In the genomic region with DNA sequence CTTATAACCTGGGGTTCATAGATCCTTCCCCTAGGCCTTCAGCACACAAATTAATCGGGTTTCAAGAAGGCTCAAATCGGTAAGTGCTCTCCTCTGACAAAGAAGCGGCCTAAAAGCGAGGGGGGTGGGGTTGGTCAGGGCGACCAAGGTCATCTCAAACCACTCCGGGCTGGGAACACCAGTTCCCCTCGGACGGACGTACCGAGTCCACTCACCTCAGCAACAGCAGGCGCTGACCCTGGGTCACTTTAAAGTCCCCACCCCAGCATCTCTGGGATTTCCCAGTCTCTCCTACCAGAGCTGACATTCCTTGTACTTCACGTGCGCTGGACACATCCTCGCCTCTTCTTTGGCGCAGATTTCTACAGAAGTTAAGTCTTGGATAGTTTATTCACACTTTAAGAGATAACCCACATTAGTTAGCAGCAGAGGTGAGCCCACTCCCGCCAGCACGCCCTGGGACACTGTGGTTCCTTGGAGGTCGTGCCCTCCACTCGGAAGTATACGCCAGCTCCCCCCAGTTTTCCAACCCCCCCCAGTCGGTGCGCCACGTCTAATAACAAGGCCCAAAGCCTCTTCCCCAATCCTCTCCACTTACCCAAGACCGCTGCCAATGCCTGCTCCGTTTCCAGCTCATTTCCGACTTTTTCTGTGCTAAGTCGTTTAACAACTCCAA, we compare ENCODE assay signal across 10 mouse cellular contexts. TPM values are rescaled to one million over a fixed set of nuclear protein-coding genes. Genes with fewer than 3 reads are reported as not detected.
A peak's percentile ranks its signal among the peaks of the same experiment; 100 is the strongest.
DNase-seq lines count a peak whose midpoint lies in the region; ATAC-seq and TF ChIP-seq lines count a peak whose summit lies in the region.
"Had no signal": no experiment of that assay in that cellular context is flagged by ENCODE, and none has a peak within 500 bp of the region (broad histone marks: within the 10 kb centered on the region; RNA-seq: fewer than 3 reads in every experiment).

No protein-coding gene starts in this region.

- H3K4me3 ChIP-seq in intestine, embryonic 14.5 days (ENCODE audit: low read depth, low read length): 0 out of 2 replicates have a peak overlapping the region, but pooled peaks have one; percentile 4
- no peak overlapping the region for H3K4me3 ChIP-seq in intestine, embryonic 16.5 days (ENCODE audit: low read length)
- H3K4me3 ChIP-seq in neural tube, embryonic 11.5 days (ENCODE audit: low read depth, low read length): peak overlapping the region; percentile 6

- H3K9me3 ChIP-seq in intestine, embryonic 14.5 days (ENCODE audit: control insufficient read depth, low read length): no peaks in the 10 kb centered on the region
- H3K9me3 ChIP-seq in intestine, embryonic 16.5 days (ENCODE audit: control insufficient read depth, low read length): no peaks in the 10 kb centered on the region
- no peaks in the 10 kb centered on the region for H3K9me3 ChIP-seq in neural tube, embryonic 11.5 days (ENCODE audit: control insufficient read depth, low read length)
- H3K9me3 ChIP-seq: liver, embryonic 15.5 days had no signal

- no peaks in the 10 kb centered on the region for H3K36me3 ChIP-seq in intestine, embryonic 14.5 days (ENCODE audit: control insufficient read depth, insufficient read depth, low read length)
- no peaks in the 10 kb centered on the region for H3K36me3 ChIP-seq in intestine, embryonic 16.5 days (ENCODE audit: control insufficient read depth, insufficient read depth, low read length)
- H3K36me3 ChIP-seq in neural tube, embryonic 11.5 days (ENCODE audit: control insufficient read depth, insufficient read depth, low read length): no peaks in the 10 kb centered on the region
- H3K36me3 ChIP-seq: liver, embryonic 15.5 days had no signal

- no peaks in the 10 kb centered on the region; the same call in 1 of the 2 replicates for H3K4me1 ChIP-seq in intestine, embryonic 14.5 days (replicated peaks; ENCODE audit: control insufficient read depth, insufficient read depth, low read length)
- peaks cover 23% of the 10 kb centered on the region for H3K4me1 ChIP-seq in intestine, embryonic 16.5 days (ENCODE audit: control insufficient read depth, insufficient read depth, low read length)
- H3K4me1 ChIP-seq in neural tube, embryonic 11.5 days (ENCODE audit: control insufficient read depth, insufficient read depth, low read length): peaks cover 5% of the 10 kb centered on the region

- WGBS in intestine, embryonic 14.5 days: 2% methylated on average over 27 of the region's 27 CpGs
- 1% methylated on average over 27 of the region's 27 CpGs for WGBS in intestine, embryonic 16.5 days
- under 1% methylated on average over 27 of the region's 27 CpGs for WGBS in neural tube, embryonic 11.5 days

- ATAC-seq in intestine, embryonic 14.5 days (replicated peaks; ENCODE audit: low FRiP score, low TSS enrichment, low read depth): no peak
- no peak for ATAC-seq in intestine, embryonic 16.5 days
- ATAC-seq in neural tube, embryonic 11.5 days (ENCODE audit: insufficient read depth, low FRiP score, low TSS enrichment): no peak
- ATAC-seq in granulocyte monocyte progenitor cell, adult 5-6 weeks (replicated peaks; ENCODE audit: poor library complexity, severe bottlenecking): no peak

- DNase-seq in intestine, embryonic 14.5 days (ENCODE audit: low spot score): peak; percentile 68
- DNase-seq in brain, embryonic 14.5 days (ENCODE audit: low read depth): peak; percentile 27
- DNase-seq in embryo, embryonic 11 days: peak; percentile 25
- DNase-seq in neural tube, embryonic 11.5 days (ENCODE audit: low spot score): peak; percentile 27
- no peak for DNase-seq in thymus, postnatal 25 days
- DNase-seq: spleen, adult 18-20 months had no signal

- no peak overlapping the region for H3K4me2 ChIP-seq in intestine, embryonic 14.5 days (ENCODE audit: low read length)
- no peak overlapping the region for H3K4me2 ChIP-seq in intestine, embryonic 16.5 days (ENCODE audit: low read depth, low read length)
- H3K4me2 ChIP-seq in neural tube, embryonic 11.5 days (ENCODE audit: low read depth): peak overlapping the region; percentile 30
- H3K4me2 ChIP-seq: liver, embryonic 15.5 days had no signal

- no peak for TF ChIP-seq POLR2A in brain, embryonic 14.5 days (IDR thresholded peaks at IDR 0.05; ENCODE audit: borderline replicate concordance, extremely low read depth, insufficient read depth, insufficient read length, poor library complexity, severe bottlenecking)

- peaks cover 99% of the 10 kb centered on the region for H3K27me3 ChIP-seq in intestine, embryonic 14.5 days (replicated peaks; ENCODE audit: control insufficient read depth, insufficient read depth, low read length)
- peaks cover 81% of the 10 kb centered on the region for H3K27me3 ChIP-seq in intestine, embryonic 16.5 days (replicated peaks; ENCODE audit: control insufficient read depth, insufficient read depth, low read length)
- H3K27me3 ChIP-seq in neural tube, embryonic 11.5 days (ENCODE audit: control insufficient read depth, insufficient read depth, low read length): peaks cover 94% of the 10 kb centered on the region

- no peak overlapping the region for H3K9ac ChIP-seq in intestine, embryonic 14.5 days (ENCODE audit: low read length)
- no peak overlapping the region for H3K9ac ChIP-seq in intestine, embryonic 16.5 days (ENCODE audit: low read depth, low read length)
- H3K9ac ChIP-seq in neural tube, embryonic 11.5 days (ENCODE audit: low read length): peak overlapping the region; percentile 29
- H3K9ac ChIP-seq: liver, embryonic 15.5 days had no signal

- no peak for TF ChIP-seq CTCF in brain, embryonic 14.5 days (IDR thresholded peaks at IDR 0.05; ENCODE audit: borderline replicate concordance, extremely low read depth, insufficient read depth, insufficient read length)

- H3K27ac ChIP-seq in intestine, embryonic 14.5 days (ENCODE audit: low read depth): no peak overlapping the region
- H3K27ac ChIP-seq in intestine, embryonic 16.5 days (ENCODE audit: low read length): no peak overlapping the region
- no peak overlapping the region for H3K27ac ChIP-seq in neural tube, embryonic 11.5 days (ENCODE audit: low read depth, low read length)
- H3K27ac ChIP-seq: kidney, postnatal 0 days; liver, embryonic 15.5 days had no signal

RNA-seq across cellular contexts. Expression of gene Foxd3, which starts 1.3 kb away (rescaled TPM):
- 1.3 and 1.4 TPM in 2 replicates for polyA plus RNA-seq in intestine, embryonic 14.5 days (2014; fragmentation: Nextera tagmentation; extraction: Ambion mirVana)
- polyA plus RNA-seq in intestine, embryonic 16.5 days (2015; fragmentation: Nextera tagmentation; extraction: Ambion mirVana): 0.40 and 0.50 TPM in 2 replicates
- polyA plus RNA-seq in brain, embryonic 14.5 days (2012; rRNA removed): 1.4 and 3.2 TPM in 2 replicates
- polyA plus RNA-seq in neural tube, embryonic 11.5 days (2014; fragmentation: Nextera tagmentation; extraction: Ambion mirVana): 4.2 and 5.6 TPM in 2 replicates
- not detected in 2 replicates for total RNA-seq in granulocyte monocyte progenitor cell, adult 5-6 weeks (2014; fragmentation: Nextera tagmentation)
- not detected in 2 replicates for total RNA-seq in granulocyte monocyte progenitor cell, adult 5-6 weeks (2017)
- polyA plus RNA-seq: liver, embryonic 15.5 days had no signal
